In genomic region chr10:128193113-128193512, GRCm38 (mm10) we compare ENCODE assay signal across 25 mouse cellular contexts. TPM values are rescaled to one million over a fixed set of nuclear protein-coding genes. Genes with fewer than 3 reads are reported as not detected.
A peak's percentile ranks its signal among the peaks of the same experiment; 100 is the strongest.
DNase-seq lines count a peak whose midpoint lies in the region; ATAC-seq and TF ChIP-seq lines count a peak whose summit lies in the region.
"Had no signal": no experiment of that assay in that cellular context is flagged by ENCODE, and none has a peak within 500 bp of the region (broad histone marks: within the 10 kb centered on the region; RNA-seq: fewer than 3 reads in every experiment).

No protein-coding gene starts in this region.

- H3K27ac ChIP-seq in liver, embryonic 14.5 days: no peak overlapping the region
- H3K27ac ChIP-seq in liver, embryonic 11.5 days (ENCODE audit: low read depth, low read length): no peak overlapping the region
- H3K27ac ChIP-seq in neural tube, embryonic 12.5 days: no peak overlapping the region
- no peak overlapping the region for H3K27ac ChIP-seq in neural tube, embryonic 15.5 days (replicated peaks)
- H3K27ac ChIP-seq: forebrain, embryonic 13.5 days had no signal

- no peak overlapping the region for H3K9ac ChIP-seq in liver, embryonic 14.5 days (replicated peaks)
- H3K9ac ChIP-seq in liver, embryonic 11.5 days (ENCODE audit: low read depth, low read length): no peak overlapping the region
- no peak overlapping the region for H3K9ac ChIP-seq in neural tube, embryonic 12.5 days
- no peak overlapping the region for H3K9ac ChIP-seq in neural tube, embryonic 15.5 days (replicated peaks)

- H3K4me1 ChIP-seq in liver, embryonic 14.5 days (replicated peaks; ENCODE audit: control insufficient read depth in 2 of 2, insufficient read depth in 2 of 2, low read length in 1 of 2): peaks cover 0 to 7% of the 10 kb centered on the region in 2 experiments; a peak in 3 of 4 replicates
- peaks cover 14% of the 10 kb centered on the region; the same call in 1 of the 2 replicates for H3K4me1 ChIP-seq in liver, embryonic 11.5 days (replicated peaks; ENCODE audit: control insufficient read depth, insufficient read depth, low read length)
- H3K4me1 ChIP-seq in neural tube, embryonic 12.5 days: peaks cover 15% of the 10 kb centered on the region
- H3K4me1 ChIP-seq in neural tube, embryonic 15.5 days: peaks cover 13% of the 10 kb centered on the region

- TF ChIP-seq CTCF in liver, embryonic 14.5 days (IDR thresholded peaks at IDR 0.05; ENCODE audit: low read depth): no peak

- H3K4me2 ChIP-seq in liver, embryonic 14.5 days (ENCODE audit: low read depth): peak overlapping the region; percentile 97
- H3K4me2 ChIP-seq in liver, embryonic 11.5 days: no peak overlapping the region; the same call in 1 of the 2 replicates
- H3K4me2 ChIP-seq in neural tube, embryonic 12.5 days (replicated peaks): peak overlapping the region; percentile 98; the same call in 1 of the 2 replicates
- no peak overlapping the region for H3K4me2 ChIP-seq in neural tube, embryonic 15.5 days

- TF ChIP-seq EP300 in liver, embryonic 14.5 days (IDR thresholded peaks at IDR 0.05; ENCODE audit: low read depth): no peak

- H3K36me3 ChIP-seq in liver, embryonic 14.5 days (replicated peaks; ENCODE audit: control insufficient read depth, insufficient read depth, low read depth): no peaks in the 10 kb centered on the region
- no peaks in the 10 kb centered on the region for H3K36me3 ChIP-seq in liver, embryonic 11.5 days (ENCODE audit: control insufficient read depth, insufficient read depth, low read length)
- no peaks in the 10 kb centered on the region for H3K36me3 ChIP-seq in neural tube, embryonic 12.5 days
- H3K36me3 ChIP-seq in neural tube, embryonic 15.5 days: no peaks in the 10 kb centered on the region
- H3K36me3 ChIP-seq: heart, embryonic 12.5 days; hindbrain, embryonic 13.5 days had no signal

- intact Hi-C loops in heart, postnatal 14 days (cut with DNase I): no loop called here

- peak; percentile 82 for DNase-seq in heart, adult 11 months
- DNase-seq in heart, postnatal 14 days: no peak
- DNase-seq in liver, embryonic 14.5 days (ENCODE audit: low read depth in 3 of 3, low spot score in 3 of 3): no peak
- no peak for DNase-seq in liver, embryonic 11.5 days (ENCODE audit: low spot score)
- no peak for DNase-seq in left cerebral cortex, adult 9 months (ENCODE audit: low spot score in 2 of 2)
- DNase-seq: adrenal gland, postnatal 14 days; cerebellum, adult 11-12 months; cerebellum, adult 9-10 months; cerebellum, postnatal 25 days; forebrain, postnatal 0 days; gastrocnemius, postnatal 14 days had no signal

- no peak overlapping the region for H3K4me3 ChIP-seq in liver, embryonic 14.5 days (ENCODE audit: insufficient read depth in 1 of 2, low read depth in 2 of 2, low read length in 2 of 2)
- H3K4me3 ChIP-seq in liver, embryonic 11.5 days (ENCODE audit: low read depth, low read length): no peak overlapping the region
- H3K4me3 ChIP-seq in neural tube, embryonic 12.5 days: no peak overlapping the region
- H3K4me3 ChIP-seq in neural tube, embryonic 15.5 days (replicated peaks): no peak overlapping the region

- ATAC-seq in liver, embryonic 14.5 days (ENCODE audit: insufficient read depth): no peak
- ATAC-seq in liver, embryonic 11.5 days (replicated peaks; ENCODE audit: low FRiP score): no peak
- no peak for ATAC-seq in neural tube, embryonic 12.5 days (ENCODE audit: low FRiP score, low read depth)
- no peak for ATAC-seq in neural tube, embryonic 15.5 days (ENCODE audit: low FRiP score)
- ATAC-seq: activated CD4-positive, CD25-positive, alpha-beta regulatory T cell, adult 4 months had no signal

- H3K9me3 ChIP-seq in liver, embryonic 14.5 days (ENCODE audit: control insufficient read depth, low read length): no peaks in the 10 kb centered on the region
- H3K9me3 ChIP-seq in liver, embryonic 11.5 days (ENCODE audit: control insufficient read depth, low read length): no peaks in the 10 kb centered on the region
- H3K9me3 ChIP-seq in neural tube, embryonic 12.5 days: no peaks in the 10 kb centered on the region
- H3K9me3 ChIP-seq in neural tube, embryonic 15.5 days (replicated peaks): no peaks in the 10 kb centered on the region
- H3K9me3 ChIP-seq: forebrain, embryonic 13.5 days; heart, embryonic 12.5 days; hindbrain, embryonic 13.5 days had no signal

- peaks cover 26% of the 10 kb centered on the region for H3K27me3 ChIP-seq in liver, embryonic 14.5 days (ENCODE audit: control insufficient read depth, insufficient read depth, low read length)
- H3K27me3 ChIP-seq in liver, embryonic 11.5 days (replicated peaks; ENCODE audit: control insufficient read depth, insufficient read depth, low read length): peaks cover 15% of the 10 kb centered on the region
- H3K27me3 ChIP-seq in neural tube, embryonic 12.5 days (replicated peaks): peaks cover 22% of the 10 kb centered on the region
- peaks cover 11% of the 10 kb centered on the region for H3K27me3 ChIP-seq in neural tube, embryonic 15.5 days (replicated peaks)
- H3K27me3 ChIP-seq: Patski had no signal

- 80% methylated on average over 6 of the region's 6 CpGs for WGBS in liver, embryonic 14.5 days (ENCODE audit: insufficient replicate concordance)
- 83% methylated on average over 6 of the region's 6 CpGs for WGBS in liver, embryonic 11.5 days
- 92% methylated on average over 6 of the region's 6 CpGs for WGBS in neural tube, embryonic 12.5 days
- 95% methylated on average over 6 of the region's 6 CpGs for WGBS in neural tube, embryonic 15.5 days

RNA-seq across cellular contexts. Expression of gene Gls2, which starts 1.1 kb away (rescaled TPM):
- under 1 TPM; 0.60 to 0.90 TPM for total RNA-seq in heart, postnatal 14 days (2021)
- 4.2 and 5.5 TPM in 2 replicates for polyA plus RNA-seq in liver, embryonic 14.5 days (2012; rRNA removed)
- 3.7 and 4.4 TPM in 2 replicates for polyA plus RNA-seq in liver, embryonic 14.5 days (2014; fragmentation: Nextera tagmentation; extraction: Ambion mirVana)
- polyA plus RNA-seq in liver, embryonic 11.5 days (2014; fragmentation: Nextera tagmentation; extraction: Ambion mirVana): 3.1 and 3.4 TPM in 2 replicates
- polyA plus RNA-seq in neural tube, embryonic 12.5 days (2016; fragmentation: Nextera tagmentation; extraction: Ambion mirVana): 1.00 and 1.5 TPM in 2 replicates
- polyA plus RNA-seq in neural tube, embryonic 15.5 days (2015; fragmentation: Nextera tagmentation; extraction: Ambion mirVana): 2.4 and 2.8 TPM in 2 replicates

RNA-seq across cellular contexts. Expression of gene Rbms2, which starts 13.0 kb away (rescaled TPM):
- total RNA-seq in heart, postnatal 14 days (2021): 10 to 100 TPM; 79.3 to 82.2 TPM
- polyA plus RNA-seq in liver, embryonic 14.5 days (2012; rRNA removed): 8.0 and 9.5 TPM in 2 replicates
- 4.5 and 6.1 TPM in 2 replicates for polyA plus RNA-seq in liver, embryonic 14.5 days (2014; fragmentation: Nextera tagmentation; extraction: Ambion mirVana)
- polyA plus RNA-seq in liver, embryonic 11.5 days (2014; fragmentation: Nextera tagmentation; extraction: Ambion mirVana): 14.6 and 17.0 TPM in 2 replicates
- 17.2 and 20.0 TPM in 2 replicates for polyA plus RNA-seq in neural tube, embryonic 12.5 days (2016; fragmentation: Nextera tagmentation; extraction: Ambion mirVana)
- 6.5 and 12.7 TPM in 2 replicates for polyA plus RNA-seq in neural tube, embryonic 15.5 days (2015; fragmentation: Nextera tagmentation; extraction: Ambion mirVana)

RNA-seq across cellular contexts. Expression of gene Spryd4, which starts 18.5 kb away (rescaled TPM):
- total RNA-seq in heart, postnatal 14 days (2021): 10 to 100 TPM; 40.5 to 43.3 TPM
- 12.9 and 14.2 TPM in 2 replicates for polyA plus RNA-seq in liver, embryonic 14.5 days (2012; rRNA removed)
- polyA plus RNA-seq in liver, embryonic 14.5 days (2014; fragmentation: Nextera tagmentation; extraction: Ambion mirVana): 20.8 and 21.4 TPM in 2 replicates
- 32.4 and 37.4 TPM in 2 replicates for polyA plus RNA-seq in liver, embryonic 11.5 days (2014; fragmentation: Nextera tagmentation; extraction: Ambion mirVana)
- polyA plus RNA-seq in neural tube, embryonic 12.5 days (2016; fragmentation: Nextera tagmentation; extraction: Ambion mirVana): 21.8 and 21.9 TPM in 2 replicates
- polyA plus RNA-seq in neural tube, embryonic 15.5 days (2015; fragmentation: Nextera tagmentation; extraction: Ambion mirVana): 25.5 and 25.9 TPM in 2 replicates

RNA-seq across cellular contexts. Expression of gene Mip, which starts 32.5 kb away (rescaled TPM):
- total RNA-seq in heart, postnatal 14 days (2021): not detected
- polyA plus RNA-seq in liver, embryonic 14.5 days (2012; rRNA removed): 0.02 TPM in 2 replicates
- polyA plus RNA-seq in liver, embryonic 14.5 days (2014; fragmentation: Nextera tagmentation; extraction: Ambion mirVana): not detected in 2 replicates
- 0.08 TPM in 1 of 2 replicates, not detected in the other for polyA plus RNA-seq in liver, embryonic 11.5 days (2014; fragmentation: Nextera tagmentation; extraction: Ambion mirVana)
- not detected in 2 replicates for polyA plus RNA-seq in neural tube, embryonic 12.5 days (2016; fragmentation: Nextera tagmentation; extraction: Ambion mirVana)
- not detected in 2 replicates for polyA plus RNA-seq in neural tube, embryonic 15.5 days (2015; fragmentation: Nextera tagmentation; extraction: Ambion mirVana)
- total RNA-seq: adrenal gland, adult 18-20 months; adrenal gland, postnatal 14 days; gastrocnemius, adult 18-20 months; gastrocnemius, postnatal 14 days; heart, adult 8-10 months had no signal
- polyA plus RNA-seq: activated CD4-positive, CD25-positive, alpha-beta regulatory T cell, adult 4 months; C2C12; cortical plate, adult 2 months; forebrain, postnatal 0 days; gonadal fat pad, adult 2 months; heart, embryonic 12.5 days; heart, postnatal 0 days had no signal

RNA-seq across cellular contexts. Expression of gene Timeless, which starts 38.8 kb away (rescaled TPM):
- 10 to 100 TPM in 1 of 2 experiments, 1 to 10 TPM in 1; 6.6 to 11.1 TPM for total RNA-seq in heart, postnatal 14 days (2021)
- 8.1 and 12.9 TPM in 2 replicates for polyA plus RNA-seq in liver, embryonic 14.5 days (2012; rRNA removed)
- polyA plus RNA-seq in liver, embryonic 14.5 days (2014; fragmentation: Nextera tagmentation; extraction: Ambion mirVana): 23.3 and 23.4 TPM in 2 replicates
- polyA plus RNA-seq in liver, embryonic 11.5 days (2014; fragmentation: Nextera tagmentation; extraction: Ambion mirVana): 67.5 and 71.2 TPM in 2 replicates
- polyA plus RNA-seq in neural tube, embryonic 12.5 days (2016; fragmentation: Nextera tagmentation; extraction: Ambion mirVana): 48.6 and 50.6 TPM in 2 replicates
- polyA plus RNA-seq in neural tube, embryonic 15.5 days (2015; fragmentation: Nextera tagmentation; extraction: Ambion mirVana): 20.0 and 25.1 TPM in 2 replicates

Comparison
In these comparisons a context has a peak if more than half of its experiments do, and no peak if none do; other contexts are left out.
1. H3K4me2 ChIP-seq: peak in liver, embryonic 14.5 days (single experiment) and neural tube, embryonic 12.5 days (single experiment); none in liver, embryonic 11.5 days (single experiment) and neural tube, embryonic 15.5 days (single experiment).